Mouse (Mus musculus) liver, embryonic 11.5 days (tissue): ENCODE data around the gene Zfp54. TPM values are rescaled to one million over a fixed set of nuclear protein-coding genes. Genes with fewer than 3 reads are reported as not detected.

Source experiments
- polyA plus RNA-seq: library from polyadenylated mRNA; unstranded; fragments of >200 nt; fragmentation: Nextera tagmentation; extraction: Ambion mirVana; gene quantifications from 2 replicates; pipeline ENCODE4 v1.2.1, GENCODE M21; 2014

Gene Zfp54
- polyA plus RNA-seq, 1 experiment from 2014 or later = 3.9 TPM

Other genes starting within 250 kb of the Zfp54 start
- gene Vmn1r234, start 197.1 kb upstream of the Zfp54 start, polyA plus RNA-seq = not detected in 2 replicates
- not detected in 2 replicates for gene Vmn1r235, start 166.8 kb upstream of the Zfp54 start, polyA plus RNA-seq
- gene Vmn1r236, start 140.3 kb upstream of the Zfp54 start, polyA plus RNA-seq = not detected in 2 replicates
- not detected in 2 replicates for gene Vmn1r237, start 111.4 kb upstream of the Zfp54 start, polyA plus RNA-seq
- gene Zfp677, start 39.5 kb upstream of the Zfp54 start, polyA plus RNA-seq = 1.7 and 2.1 TPM in 2 replicates
- gene Zfp51, start 27.1 kb downstream of the Zfp54 start, polyA plus RNA-seq = 13.0 and 13.5 TPM in 2 replicates
- 7.5 and 7.8 TPM in 2 replicates for gene Zfp53, start 65.8 kb downstream of the Zfp54 start, polyA plus RNA-seq
- 1.7 and 2.5 TPM in 2 replicates for gene Zfp52, start 112.3 kb downstream of the Zfp54 start, polyA plus RNA-seq
- 13.7 and 14.9 TPM in 2 replicates for gene Zfp948, start 143.8 kb downstream of the Zfp54 start, polyA plus RNA-seq
- gene Zfp983, start 227.4 kb downstream of the Zfp54 start, polyA plus RNA-seq = 3.4 and 3.9 TPM in 2 replicates